Mouse (Mus musculus): ENCODE data around the gene Tmem235.

The Tmem235 gene

GRCm38 (mm10) chr11:117864805-117865204 lies 4.3 kb downstream of the Tmem235 start:
- DNase-seq (ENCODE audit: low spot score): no peak

- no peak for DNase-seq (ENCODE audit: low spot score)
These were observed 5.4 kb downstream of the Tmem235 start for GRCm38 (mm10) chr11:117865988-117866387.

- no peak for DNase-seq (ENCODE audit: low spot score)
These were observed 10.3 kb downstream of the Tmem235 start for GRCm38 (mm10) chr11:117870688-117871365.

GRCm38 (mm10) chr11:117871376-117871775 lies 10.8 kb downstream of the Tmem235 start:
- no peak for DNase-seq (ENCODE audit: low spot score)

GRCm38 (mm10) chr11:117871911-117872584 lies 11.5 kb downstream of the Tmem235 start:
- DNase-seq (ENCODE audit: low spot score): no peak

GRCm38 (mm10) chr11:117872861-117873608 lies 12.5 kb downstream of the Tmem235 start, which contains the start of gene Tha1:
TSS of gene Tha1 (minus strand) at chr11:117873481.
- peak; percentile 74 for DNase-seq (ENCODE audit: low spot score)

- DNase-seq (ENCODE audit: low spot score): no peak
These were observed 13.9 kb downstream of the Tmem235 start for GRCm38 (mm10) chr11:117874419-117874818.

GRCm38 (mm10) chr11:117875681-117876080 lies 15.1 kb downstream of the Tmem235 start:
- DNase-seq (ENCODE audit: low spot score): no peak

- no peak for DNase-seq (ENCODE audit: low spot score)
These were observed 17.6 kb downstream of the Tmem235 start for GRCm38 (mm10) chr11:117877917-117878745.

- no peak for DNase-seq (ENCODE audit: low spot score)
These were observed 18.3 kb downstream of the Tmem235 start for GRCm38 (mm10) chr11:117878892-117879291.

GRCm38 (mm10) chr11:117879676-117880075 lies 19.1 kb downstream of the Tmem235 start:
- DNase-seq (ENCODE audit: low spot score): no peak

- no peak for DNase-seq (ENCODE audit: low spot score)
These were observed 19.9 kb downstream of the Tmem235 start for GRCm38 (mm10) chr11:117880336-117880976.

GRCm38 (mm10) chr11:117880977-117881358 lies 20.4 kb downstream of the Tmem235 start:
- no peak for DNase-seq (ENCODE audit: low spot score)

GRCm38 (mm10) chr11:117881787-117882186 lies 21.2 kb downstream of the Tmem235 start:
- DNase-seq (ENCODE audit: low spot score): no peak

GRCm38 (mm10) chr11:117882208-117882607 lies 21.7 kb downstream of the Tmem235 start:
- DNase-seq (ENCODE audit: low spot score): no peak

- no peak for DNase-seq (ENCODE audit: low spot score)
These were observed 25.4 kb downstream of the Tmem235 start for GRCm38 (mm10) chr11:117886000-117886399.

- no peak for DNase-seq (ENCODE audit: low spot score)
These were observed 27.8 kb downstream of the Tmem235 start for GRCm38 (mm10) chr11:117888168-117888852.

- DNase-seq (ENCODE audit: low spot score): no peak
These were observed 28.6 kb downstream of the Tmem235 start for GRCm38 (mm10) chr11:117888853-117889822.

GRCm38 (mm10) chr11:117889887-117890340 lies 29.4 kb downstream of the Tmem235 start:
- DNase-seq (ENCODE audit: low spot score): no peak
